Mouse (Mus musculus) E14TG2a.4 (cell line): ENCODE data around the gene 1520401A03Rik.

Experiments
- CTCF ChIP-seq: conservative IDR thresholded peaks from 2 replicates; pipeline ENCODE4 v1.5.1; 2014; ENCODE audit warnings: low read length
- NANOG ChIP-seq: IDR thresholded peaks from 2 replicates; pipeline ENCODE4 v1.6.1; 2014; ENCODE audit warnings: borderline replicate concordance, low read length, mixed read lengths
- POU5F1 ChIP-seq: IDR thresholded peaks from 2 replicates; pipeline ENCODE4 v1.6.1; 2014; ENCODE audit warnings: low read length, borderline replicate concordance

- TF ChIP-seq CTCF (no peak), POU5F1 (no peak), NANOG (no peak)
Observed at GRCm38 (mm10) chr17:23679127-23679835, 43.3 kb downstream of the 1520401A03Rik start, which contains the start of gene Cldn6.
